ENCODE assay signal across 35 mouse cellular contexts in genomic region chr9:37266622-37267021, GRCm38 (mm10).
"Had no signal": no experiment of that assay in that cellular context is flagged by ENCODE, and none has a peak within 500 bp of the region (broad histone marks: within the 10 kb centered on the region; RNA-seq: fewer than 3 reads in every experiment).

No protein-coding gene starts in this region.

- H3K27me3 ChIP-seq: heart, embryonic 12.5 days; heart, embryonic 13.5 days; heart, embryonic 15.5 days; hindbrain, embryonic 12.5 days; hindbrain, embryonic 13.5 days; hindbrain, embryonic 15.5 days; intestine, embryonic 15.5 days; kidney, embryonic 15.5 days had no signal

- H3K9ac ChIP-seq: heart, embryonic 12.5 days; heart, embryonic 13.5 days; heart, embryonic 15.5 days; hindbrain, embryonic 12.5 days; hindbrain, embryonic 13.5 days; hindbrain, embryonic 14.5 days; hindbrain, embryonic 15.5 days; intestine, embryonic 15.5 days; kidney, embryonic 15.5 days had no signal

- H3K4me2 ChIP-seq: heart, embryonic 11.5 days; heart, embryonic 12.5 days; heart, embryonic 13.5 days; heart, embryonic 15.5 days; hindbrain, embryonic 12.5 days; hindbrain, embryonic 13.5 days; hindbrain, embryonic 14.5 days; hindbrain, embryonic 15.5 days; intestine, embryonic 15.5 days; kidney, embryonic 15.5 days had no signal

- H3K9me3 ChIP-seq: heart, embryonic 10.5 days; heart, embryonic 12.5 days; heart, embryonic 13.5 days; heart, embryonic 15.5 days; hindbrain, embryonic 10.5 days; hindbrain, embryonic 12.5 days; hindbrain, embryonic 13.5 days; hindbrain, embryonic 15.5 days; intestine, embryonic 15.5 days; kidney, embryonic 15.5 days had no signal

- H3K27ac ChIP-seq: heart, embryonic 10.5 days; heart, embryonic 13.5 days; heart, embryonic 15.5 days; hindbrain, embryonic 10.5 days; hindbrain, embryonic 12.5 days; hindbrain, embryonic 13.5 days; hindbrain, embryonic 14.5 days; hindbrain, embryonic 15.5 days; hindbrain, postnatal 0 days; intestine, embryonic 15.5 days; kidney, embryonic 15.5 days; kidney, postnatal 0 days; layer of hippocampus, adult 2 months; left cerebral cortex, adult 2 months had no signal

- H3K36me3 ChIP-seq: heart, embryonic 10.5 days; heart, embryonic 12.5 days; heart, embryonic 13.5 days; heart, embryonic 15.5 days; hindbrain, embryonic 10.5 days; hindbrain, embryonic 12.5 days; hindbrain, embryonic 13.5 days; hindbrain, embryonic 15.5 days; intestine, embryonic 15.5 days; kidney, embryonic 15.5 days had no signal

- H3K4me3 ChIP-seq: heart, embryonic 10.5 days; heart, embryonic 12.5 days; heart, embryonic 13.5 days; heart, embryonic 15.5 days; hindbrain, embryonic 10.5 days; hindbrain, embryonic 12.5 days; hindbrain, embryonic 13.5 days; hindbrain, embryonic 15.5 days; intestine, embryonic 15.5 days; kidney, embryonic 15.5 days; layer of hippocampus, adult 2 months; left cerebral cortex, adult 2 months had no signal

- DNase-seq: heart, postnatal 10 days; heart, postnatal 14 days; heart, postnatal 36 days; heart, postnatal 4 days; kidney, adult 11 months; kidney, adult 18-20 months; kidney, adult 2 months; kidney, adult 8-10 months; kidney, adult 9 months; kidney, postnatal 10 days; kidney, postnatal 14 days; kidney, postnatal 25 days; kidney, postnatal 36 days; kidney, postnatal 4 days; layer of hippocampus, adult 9-11 months; layer of hippocampus, postnatal 36 days had no signal

- ATAC-seq: hindbrain, postnatal 0 days; inflammation-experienced regulatory T-cells, adult 6 months; intestine, embryonic 15.5 days; intestine, embryonic 16.5 days; intestine, postnatal 0 days had no signal

- H3K4me1 ChIP-seq: heart, embryonic 10.5 days; heart, embryonic 12.5 days; heart, embryonic 13.5 days; heart, embryonic 15.5 days; hindbrain, embryonic 10.5 days; hindbrain, embryonic 12.5 days; hindbrain, embryonic 13.5 days; hindbrain, embryonic 15.5 days; intestine, embryonic 15.5 days; kidney, embryonic 15.5 days had no signal
